Mouse (Mus musculus): ENCODE data around the gene Rpl27a. TPM values are rescaled to one million over a fixed set of nuclear protein-coding genes. Genes with fewer than 3 reads are reported as not detected.

The Rpl27a gene
- 640 and 699 TPM in 2 replicates for polyA plus RNA-seq (2011; ENCODE audit: insufficient read depth, insufficient read length, low read depth, missing spikeins)

DNA sequence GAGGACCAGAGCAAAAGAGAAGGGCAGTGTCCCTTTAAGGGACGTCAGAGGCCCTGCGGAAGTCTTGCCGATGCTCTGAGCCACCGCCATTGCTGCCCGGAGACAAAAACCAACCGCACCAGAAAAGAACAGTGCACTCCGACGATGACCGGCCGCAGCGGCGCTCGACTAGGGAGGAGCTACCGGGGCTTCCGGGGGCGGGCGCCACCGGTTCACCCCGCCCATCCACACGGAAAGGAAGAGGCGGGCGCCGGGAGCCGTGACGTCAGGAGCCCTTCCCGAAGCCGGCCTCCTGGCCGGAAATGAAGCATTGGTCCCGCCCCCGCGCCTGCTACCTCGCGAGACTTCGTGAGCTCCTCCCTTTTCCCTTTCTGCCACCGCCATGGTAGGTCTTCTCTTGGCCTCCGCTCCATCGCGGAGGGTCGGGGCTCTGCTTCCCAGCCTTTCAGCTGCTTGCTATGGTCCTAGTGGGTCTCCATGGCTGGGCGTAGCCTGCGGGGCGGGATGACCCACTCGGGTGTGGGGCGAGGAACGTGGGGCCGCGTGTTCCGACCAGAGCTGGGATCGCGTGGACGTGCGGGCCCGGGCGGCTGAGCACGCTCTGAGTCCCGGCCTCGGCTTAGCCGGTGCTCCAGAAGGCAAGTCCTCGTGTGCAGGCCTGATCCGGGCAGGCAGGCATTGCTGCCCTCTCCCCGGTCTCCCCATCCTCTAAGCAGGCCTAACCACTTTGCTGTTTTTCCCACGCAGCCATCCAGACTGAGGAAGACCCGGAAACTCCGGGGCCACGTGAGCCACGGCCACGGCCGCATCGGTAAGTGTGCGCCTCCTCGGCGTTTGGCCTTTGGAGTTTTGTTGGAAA, at the start of gene Rpl27a:
Gene Rpl27a, plus strand, starts transcription at position 310 of the 859 bp plus-strand sequence.
- TF ChIP-seq POLR2A (IDR thresholded peaks at IDR 0.05; ENCODE audit: insufficient read depth, low read length) = peak; percentile 84
- no peak for TF ChIP-seq EP300 (IDR thresholded peaks at IDR 0.05; ENCODE audit: insufficient read depth, low read depth, low read length)
- H3K9ac ChIP-seq (ENCODE audit: low read depth, poor library complexity, severe bottlenecking) = peak within 1 kb of the TSS; percentile 97
- H3K4me1 ChIP-seq (ENCODE audit: control insufficient read depth, insufficient read depth, low read length) = no peaks in the 10 kb centered on the region
- H3K36me3 ChIP-seq (ENCODE audit: control insufficient read depth, insufficient read depth, low read length, poor library complexity, severe bottlenecking) = peaks cover 47% of the 10 kb centered on the region
- no peaks in the 10 kb centered on the region for H3K27me3 ChIP-seq (ENCODE audit: control insufficient read depth, insufficient read depth, low read length, poor library complexity, severe bottlenecking)
- no peaks in the 10 kb centered on the region for H3K9me3 ChIP-seq (replicated peaks; ENCODE audit: control insufficient read depth, insufficient read depth, low read length, poor library complexity, severe bottlenecking)
- peak within 1 kb of the TSS; percentile 93 for H3K27ac ChIP-seq (ENCODE audit: insufficient read depth, low read length)
- peak within 1 kb of the TSS; percentile 88 for H3K4me3 ChIP-seq (ENCODE audit: low read depth, low read length)

DNA sequence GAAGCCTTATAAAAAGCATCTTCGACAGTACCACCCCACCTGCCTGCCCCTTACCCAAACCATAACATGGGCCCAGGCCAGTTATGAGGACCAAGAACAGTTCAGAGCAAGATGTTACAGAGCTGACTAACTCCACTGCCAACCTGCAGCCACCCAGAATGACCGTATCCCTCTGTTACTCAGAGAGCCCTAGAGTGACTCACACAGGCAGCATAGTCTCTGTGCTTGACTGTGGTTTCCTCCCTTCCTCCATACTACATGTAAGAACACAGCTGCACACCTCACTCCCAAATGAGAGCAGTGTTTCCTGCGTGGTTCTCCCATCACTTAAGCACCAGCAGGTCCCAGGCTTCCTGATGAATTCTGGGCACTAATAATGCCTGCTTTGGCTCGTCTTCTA, 48.2 kb upstream of the Rpl27a start:
- H3K27ac ChIP-seq (ENCODE audit: insufficient read depth, low read length) = no peak overlapping the region
- H3K36me3 ChIP-seq (ENCODE audit: control insufficient read depth, insufficient read depth, low read length, poor library complexity, severe bottlenecking) = no peaks in the 10 kb centered on the region
- H3K4me1 ChIP-seq (ENCODE audit: control insufficient read depth, insufficient read depth, low read length) = no peaks in the 10 kb centered on the region
- H3K9ac ChIP-seq (ENCODE audit: low read depth, poor library complexity, severe bottlenecking) = no peak overlapping the region
- H3K9me3 ChIP-seq (replicated peaks; ENCODE audit: control insufficient read depth, insufficient read depth, low read length, poor library complexity, severe bottlenecking) = no peaks in the 10 kb centered on the region
- no peaks in the 10 kb centered on the region for H3K27me3 ChIP-seq (ENCODE audit: control insufficient read depth, insufficient read depth, low read length, poor library complexity, severe bottlenecking)
- no peak for TF ChIP-seq POLR2A (IDR thresholded peaks at IDR 0.05; ENCODE audit: insufficient read depth, low read length)
- TF ChIP-seq EP300 (IDR thresholded peaks at IDR 0.05; ENCODE audit: insufficient read depth, low read depth, low read length) = no peak
- no peak for TF ChIP-seq CTCF (IDR thresholded peaks at IDR 0.05; ENCODE audit: low read depth, low read length)
- H3K4me3 ChIP-seq (ENCODE audit: low read depth, low read length) = no peak overlapping the region

DNA sequence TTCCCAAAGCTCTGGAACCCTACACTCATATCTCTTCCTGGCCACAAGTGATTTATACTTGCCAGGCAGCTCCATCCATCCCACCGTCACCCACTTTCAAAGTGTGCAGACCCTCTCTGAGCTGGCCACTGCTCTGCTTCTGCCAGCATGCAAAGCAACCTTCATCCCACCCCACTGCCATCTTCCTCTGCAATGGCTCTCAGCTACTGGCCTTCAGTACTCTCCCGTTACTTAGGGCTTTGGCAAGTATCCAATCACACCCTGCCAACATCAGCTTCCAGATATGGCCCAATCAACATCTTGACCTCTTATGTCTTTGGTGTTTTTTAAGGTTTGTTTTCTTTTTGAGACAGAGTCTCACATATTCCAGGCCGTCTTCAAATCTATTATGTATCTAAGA, 41.0 kb upstream of the Rpl27a start:
- Histone ChIP-seq H3K36me3 (ENCODE audit: control insufficient read depth, insufficient read depth, low read length, poor library complexity, severe bottlenecking) (no peaks in the 10 kb centered on the region), H3K4me1 (ENCODE audit: control insufficient read depth, insufficient read depth, low read length) (no peaks in the 10 kb centered on the region), H3K9me3 (replicated peaks; ENCODE audit: control insufficient read depth, insufficient read depth, low read length, poor library complexity, severe bottlenecking) (no peaks in the 10 kb centered on the region), H3K4me3 (ENCODE audit: low read depth, low read length) (no peak overlapping the region), H3K27ac (ENCODE audit: insufficient read depth, low read length) (no peak overlapping the region), H3K9ac (ENCODE audit: low read depth, poor library complexity, severe bottlenecking) (no peak overlapping the region), H3K27me3 (ENCODE audit: control insufficient read depth, insufficient read depth, low read length, poor library complexity, severe bottlenecking) (no peaks in the 10 kb centered on the region)
- no peak for TF ChIP-seq POLR2A (IDR thresholded peaks at IDR 0.05; ENCODE audit: insufficient read depth, low read length)
- no peak for TF ChIP-seq CTCF (IDR thresholded peaks at IDR 0.05; ENCODE audit: low read depth, low read length)
- no peak for TF ChIP-seq EP300 (IDR thresholded peaks at IDR 0.05; ENCODE audit: insufficient read depth, low read depth, low read length)

DNA sequence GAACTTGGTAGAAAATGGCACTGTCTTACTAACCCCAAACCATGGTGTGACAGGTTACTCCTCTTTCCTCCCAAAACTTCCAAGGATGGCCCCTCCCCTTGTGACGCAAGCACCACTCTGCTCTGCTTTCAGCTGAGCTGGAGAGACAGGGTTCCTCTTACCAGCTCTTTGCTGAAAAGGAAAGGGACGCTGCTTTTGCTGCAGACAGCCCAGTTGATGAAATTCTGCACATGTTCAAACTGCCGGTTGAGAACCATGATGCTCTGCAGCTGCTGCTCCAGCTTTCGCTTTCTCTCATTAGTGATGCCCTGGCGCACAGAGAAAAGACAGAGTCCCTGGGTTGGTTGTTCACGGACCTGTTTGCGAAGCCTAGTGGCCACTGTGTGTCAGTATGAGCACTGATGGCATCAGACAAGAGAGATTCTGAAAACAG, 38.2 kb upstream of the Rpl27a start:
- Histone ChIP-seq H3K27ac (ENCODE audit: insufficient read depth, low read length) (no peak overlapping the region), H3K36me3 (ENCODE audit: control insufficient read depth, insufficient read depth, low read length, poor library complexity, severe bottlenecking) (no peaks in the 10 kb centered on the region), H3K4me1 (ENCODE audit: control insufficient read depth, insufficient read depth, low read length) (no peaks in the 10 kb centered on the region), H3K27me3 (ENCODE audit: control insufficient read depth, insufficient read depth, low read length, poor library complexity, severe bottlenecking) (no peaks in the 10 kb centered on the region), H3K9ac (ENCODE audit: low read depth, poor library complexity, severe bottlenecking) (no peak overlapping the region), H3K4me3 (ENCODE audit: low read depth, low read length) (no peak overlapping the region), H3K9me3 (replicated peaks; ENCODE audit: control insufficient read depth, insufficient read depth, low read length, poor library complexity, severe bottlenecking) (no peaks in the 10 kb centered on the region)
- TF ChIP-seq CTCF (IDR thresholded peaks at IDR 0.05; ENCODE audit: low read depth, low read length) = no peak
- TF ChIP-seq EP300 (IDR thresholded peaks at IDR 0.05; ENCODE audit: insufficient read depth, low read depth, low read length) = no peak
- no peak for TF ChIP-seq POLR2A (IDR thresholded peaks at IDR 0.05; ENCODE audit: insufficient read depth, low read length)

DNA sequence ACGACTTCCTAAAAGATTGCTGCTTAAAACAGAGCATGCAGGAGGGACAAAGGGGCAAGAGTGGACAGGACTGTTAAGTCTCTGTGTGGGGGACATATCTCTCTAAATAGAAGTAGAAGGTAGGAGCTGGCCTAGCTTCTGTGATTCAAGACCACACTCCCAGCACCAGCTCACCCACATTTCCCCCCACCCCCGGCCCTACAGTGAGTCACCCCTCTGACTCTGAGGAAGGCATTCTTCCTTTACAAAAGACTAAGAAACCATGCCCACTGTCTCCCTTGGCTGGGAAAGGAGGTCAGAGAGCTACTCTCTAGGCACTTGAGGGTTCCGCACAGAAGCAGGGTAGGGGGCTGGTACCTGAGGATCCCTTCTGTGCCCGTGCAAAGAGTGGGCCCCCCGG, 34.7 kb upstream of the Rpl27a start:
- no peaks in the 10 kb centered on the region for H3K9me3 ChIP-seq (replicated peaks; ENCODE audit: control insufficient read depth, insufficient read depth, low read length, poor library complexity, severe bottlenecking)
- H3K27ac ChIP-seq (ENCODE audit: insufficient read depth, low read length) = no peak overlapping the region
- no peak for TF ChIP-seq CTCF (IDR thresholded peaks at IDR 0.05; ENCODE audit: low read depth, low read length)
- no peak for TF ChIP-seq EP300 (IDR thresholded peaks at IDR 0.05; ENCODE audit: insufficient read depth, low read depth, low read length)
- no peak for TF ChIP-seq POLR2A (IDR thresholded peaks at IDR 0.05; ENCODE audit: insufficient read depth, low read length)

DNA sequence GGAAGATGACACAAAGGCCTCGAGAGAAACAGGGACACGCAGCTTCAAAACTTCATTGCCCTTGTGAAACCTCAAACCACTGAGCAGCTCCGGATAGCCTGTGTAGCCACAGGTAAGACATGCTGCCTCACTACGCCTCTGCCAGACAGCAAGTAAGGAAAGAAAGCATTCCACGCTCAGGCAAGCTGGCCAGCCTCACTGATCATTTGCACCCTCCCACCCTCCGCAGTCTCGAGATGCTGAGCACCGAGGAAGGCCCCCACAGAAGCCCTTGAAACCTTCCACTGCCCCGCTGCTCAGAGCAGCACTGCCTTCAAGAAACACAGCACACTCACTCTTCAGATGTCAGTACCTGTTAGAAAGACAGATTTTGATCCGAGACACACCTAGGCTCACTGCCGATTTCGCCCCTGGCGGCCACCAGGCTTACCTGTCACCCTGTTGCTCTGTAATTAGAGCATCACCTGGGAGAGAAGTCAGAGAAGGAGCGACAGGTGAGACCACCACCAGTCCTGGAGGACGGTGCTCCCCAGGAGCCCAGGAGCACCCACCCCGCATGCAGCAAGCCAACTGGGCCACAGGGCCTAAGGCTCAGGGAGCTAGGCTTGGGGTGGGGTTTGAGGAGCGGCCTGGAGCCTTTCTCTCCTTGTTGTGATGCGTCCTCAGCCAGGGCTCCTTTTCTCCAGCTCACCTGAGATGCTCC, 26.2 kb upstream of the Rpl27a start:
- Histone ChIP-seq H3K27me3 (ENCODE audit: control insufficient read depth, insufficient read depth, low read length, poor library complexity, severe bottlenecking) (no peaks in the 10 kb centered on the region), H3K27ac (ENCODE audit: insufficient read depth, low read length) (no peak overlapping the region), H3K4me1 (ENCODE audit: control insufficient read depth, insufficient read depth, low read length) (no peaks in the 10 kb centered on the region), H3K9ac (ENCODE audit: low read depth, poor library complexity, severe bottlenecking) (no peak overlapping the region), H3K36me3 (ENCODE audit: control insufficient read depth, insufficient read depth, low read length, poor library complexity, severe bottlenecking) (no peaks in the 10 kb centered on the region), H3K9me3 (replicated peaks; ENCODE audit: control insufficient read depth, insufficient read depth, low read length, poor library complexity, severe bottlenecking) (no peaks in the 10 kb centered on the region), H3K4me3 (ENCODE audit: low read depth, low read length) (no peak overlapping the region)
- no peak for TF ChIP-seq POLR2A (IDR thresholded peaks at IDR 0.05; ENCODE audit: insufficient read depth, low read length)
- TF ChIP-seq CTCF (IDR thresholded peaks at IDR 0.05; ENCODE audit: low read depth, low read length) = no peak
- TF ChIP-seq EP300 (IDR thresholded peaks at IDR 0.05; ENCODE audit: insufficient read depth, low read depth, low read length) = no peak

More for the DNA sequence above, 34.7 kb upstream of the Rpl27a start:
- Histone ChIP-seq H3K4me3 (ENCODE audit: low read depth, low read length) (no peak overlapping the region), H3K27me3 (ENCODE audit: control insufficient read depth, insufficient read depth, low read length, poor library complexity, severe bottlenecking) (no peaks in the 10 kb centered on the region), H3K4me1 (ENCODE audit: control insufficient read depth, insufficient read depth, low read length) (no peaks in the 10 kb centered on the region), H3K9ac (ENCODE audit: low read depth, poor library complexity, severe bottlenecking) (no peak overlapping the region), H3K36me3 (ENCODE audit: control insufficient read depth, insufficient read depth, low read length, poor library complexity, severe bottlenecking) (no peaks in the 10 kb centered on the region)
